Mouse (Mus musculus) stomach, adult 2 months (tissue): Measurements from ENCODE around the gene Sergef. TPM values are rescaled to one million over a fixed set of nuclear protein-coding genes. Genes with fewer than 3 reads are reported as not detected.

Experiments
- polyA plus RNA-seq: library from polyadenylated mRNA; depleted of rRNA; stranded (reverse); fragments of >200 nt; gene quantifications from 2 replicates; pipeline ENCODE4 v1.2.3, GENCODE M21; 2012; rRNA removed

The Sergef gene
- polyA plus RNA-seq: 8.0 and 10.8 TPM in 2 replicates

GRCm38 (mm10) chr7:46639692-46640031 is at the start of gene Sergef:
Gene Sergef (minus strand): TSS chr7:46639807.

GRCm38 (mm10) chr7:46672160-46672672 is 32.6 kb upstream of the Sergef start, which contains the start of gene Tph1:
Gene Tph1 (minus strand): TSS chr7:46672537.

GRCm38 (mm10) chr7:46396231-46396927 is 243.2 kb downstream of the Sergef start, which contains the start of gene Kcnc1:
Gene Kcnc1 (plus strand): TSS chr7:46396497.

Other genes with a start within 250 kb of the Sergef start
- 0.06 and 0.13 TPM in 2 replicates for gene Kcnc1, start 243.3 kb downstream of the Sergef start, polyA plus RNA-seq
- 0.51 and 0.71 TPM in 2 replicates for gene Tph1, start 32.7 kb upstream of the Sergef start, polyA plus RNA-seq
- gene Saal1, start 70.9 kb upstream of the Sergef start, polyA plus RNA-seq: 1.1 and 2.0 TPM in 2 replicates
- gene Saa3, start 75.9 kb upstream of the Sergef start, polyA plus RNA-seq: not detected in 2 replicates
- 0.03 TPM in 1 of 2 replicates, not detected in the other for gene Saa4, start 92.8 kb upstream of the Sergef start, polyA plus RNA-seq
- not detected in 2 replicates for gene Saa1, start 103.2 kb upstream of the Sergef start, polyA plus RNA-seq
- gene Saa2, start 112.0 kb upstream of the Sergef start, polyA plus RNA-seq: not detected in 2 replicates
- gene Hps5, start 156.3 kb upstream of the Sergef start, polyA plus RNA-seq: 4.2 and 6.1 TPM in 2 replicates
- 2.0 and 2.8 TPM in 2 replicates for gene Gtf2h1, start 156.3 kb upstream of the Sergef start, polyA plus RNA-seq
- gene Ldha, start 201.7 kb upstream of the Sergef start, polyA plus RNA-seq: 354 and 498 TPM in 2 replicates
- gene Ldhc, start 221.4 kb upstream of the Sergef start, polyA plus RNA-seq: 0.08 TPM in 1 of 2 replicates, not detected in the other